Mouse (Mus musculus) olfactory bulb, adult 2 months (tissue): ENCODE measurements around the gene Prn. TPM values are rescaled to one million over a fixed set of nuclear protein-coding genes. Genes with fewer than 3 reads are reported as not detected.

ENCODE experiments used
- H3K27ac ChIP-seq: fragments of 200-500 bp; 2 replicates; pipeline ENCODE4 v1.5.1; 2012; ENCODE audit warnings: low read depth, low read length; ENCODE audit not compliant: insufficient read depth
- H3K4me1 ChIP-seq: fragments of 200-500 bp; 2 replicates; pipeline ENCODE4 v1.6.1; 2012; ENCODE audit warnings: low read length; ENCODE audit not compliant: control insufficient read depth, insufficient read depth
- H3K4me3 ChIP-seq: fragments of 200-500 bp; 2 replicates; pipeline ENCODE4 v1.5.1; 2012; ENCODE audit warnings: mild to moderate bottlenecking, low read depth, low read length, moderate library complexity; ENCODE audit not compliant: insufficient read depth
- CTCF ChIP-seq: fragments of 200-500 bp; IDR thresholded peaks from 2 replicates; pipeline ENCODE4 v1.5.1; 2012; ENCODE audit warnings: low read depth, mild to moderate bottlenecking, low read length, moderate library complexity; ENCODE audit not compliant: insufficient read depth
- POLR2A ChIP-seq: fragments of 200-500 bp; IDR thresholded peaks from 2 replicates; pipeline ENCODE4 v1.6.1; 2012; ENCODE audit warnings: mild to moderate bottlenecking, low read depth, low read length, moderate library complexity; ENCODE audit not compliant: insufficient read depth
- WGBS: fragments of 180-500 bp; shearing (Covaris S2); methylation state at CpG from one replicate; pipeline ENCODE4 v1.1.7; 2018; 5-methylcytosine and 5-hydroxymethylcytosine counted together
- polyA plus RNA-seq: library from polyadenylated mRNA; stranded (reverse); fragments of >200 nt; gene quantifications from 2 replicates; pipeline ENCODE4 v1.2.4, GENCODE M21; 2012; ENCODE audit warnings: low replicate concordance; ENCODE audit not compliant: missing spikeins, insufficient read depth, insufficient read length

Prn gene
- polyA plus RNA-seq, 1 experiment: not detected

GRCm38 (mm10) chr2:131997356-131997755, 87.6 kb downstream of the Prn start:
- H3K27ac ChIP-seq: no peak overlapping the region
- TF ChIP-seq CTCF (no peak), POLR2A (no peak)
- H3K4me1 ChIP-seq: peaks cover 16% of the 10 kb centered on the region
- WGBS: 51% methylated on average over 5 of the region's 5 CpGs
- H3K4me3 ChIP-seq: no peak overlapping the region

- 92% methylated on average over 13 of the region's 13 CpGs for WGBS
- TF ChIP-seq POLR2A (no peak), CTCF (no peak)
- Histone ChIP-seq H3K4me1 (peaks cover 7% of the 10 kb centered on the region; the same call in 1 of the 2 replicates), H3K4me3 (no peak overlapping the region), H3K27ac (no peak overlapping the region)
Measured at GRCm38 (mm10) chr2:132001696-132002334, 92.1 kb downstream of the Prn start.

- Histone ChIP-seq H3K4me3 (no peak overlapping the region), H3K27ac (no peak overlapping the region), H3K4me1 (peaks cover 7% of the 10 kb centered on the region; the same call in 1 of the 2 replicates)
- WGBS: 71% methylated on average over 5 of the region's 5 CpGs
- no peak for TF ChIP-seq POLR2A
- TF ChIP-seq CTCF: no peak
Measured at GRCm38 (mm10) chr2:132003916-132004315, 94.2 kb downstream of the Prn start.

- Histone ChIP-seq H3K4me1 (peaks cover 7% of the 10 kb centered on the region; the same call in 1 of the 2 replicates), H3K4me3 (no peak overlapping the region), H3K27ac (no peak overlapping the region)
- WGBS: 94% methylated on average over 9 of the region's 9 CpGs
- TF ChIP-seq POLR2A: no peak
- TF ChIP-seq CTCF: no peak
Measured at GRCm38 (mm10) chr2:132004495-132005136, 94.9 kb downstream of the Prn start.

GRCm38 (mm10) chr2:132005445-132005844, 95.7 kb downstream of the Prn start:
- Histone ChIP-seq H3K4me3 (no peak overlapping the region), H3K4me1 (peaks cover 4% of the 10 kb centered on the region; the same call in 1 of the 2 replicates), H3K27ac (no peak overlapping the region)
- WGBS: 88% methylated on average over 4 of the region's 4 CpGs
- TF ChIP-seq CTCF (no peak), POLR2A (no peak)

Other genes starting within 250 kb of the Prn start
- gene Erv3, start 50.2 kb upstream of the Prn start, polyA plus RNA-seq: not detected in 2 replicates
- 140 TPM in 1 of 2 replicates, not detected in the other for gene Prnp, start within 50 bp of the Prn start, polyA plus RNA-seq
- not detected in 2 replicates for gene Prnd, start 40.9 kb downstream of the Prn start, polyA plus RNA-seq
- not detected in 2 replicates for gene Rassf2, start 120.3 kb downstream of the Prn start, polyA plus RNA-seq
- gene Slc23a2, start 235.2 kb downstream of the Prn start, polyA plus RNA-seq: not detected in 2 replicates